Mouse (Mus musculus) Patski (cell line): Measurements from ENCODE around the gene Tecpr2. TPM values are rescaled to one million over a fixed set of nuclear protein-coding genes. Genes with fewer than 3 reads are reported as not detected.

Experiments
- ATAC-seq: fragments of 100-300 bp; one replicate; pipeline ENCODE4 v1.8.0; 2021
- CTCF ChIA-PET: fragments of 350-600 bp; sonication (Branson Sonifier 250); formaldehyde crosslinking; loops from one replicate; lab custom pipeline; 2022; ENCODE audit warnings: inconsistent platforms; lab: Charles Lee
- POLR2A ChIA-PET: fragments of 350-600 bp; sonication (Branson Sonifier 250); formaldehyde crosslinking; loops from one replicate; lab custom pipeline; 2022; ENCODE audit warnings: antibody characterized with exemption, inconsistent platforms; lab: Charles Lee
- DNase-seq: peaks from one replicate; pipeline ENCODE4 v3.0.0-alpha.2; 2011; ENCODE audit warnings: low read depth, low spot score
- H3K27me3 ChIP-seq: fragments of 371-371 bp; one replicate; pipeline ENCODE4 v1.5.1; 2021
- CTCF ChIP-seq: fragments of 100-300 bp; IDR thresholded peaks from one replicate; pipeline ENCODE4 v1.5.1; 2021
- in situ Hi-C: fragments of 300-500 bp; cut with MboI; formaldehyde crosslinking; loops from 3 replicates; pipeline ENCODE4 v1.11.1; 2018; ENCODE audit warnings: low pct_unique_long_range_greater_than_20kb, mixed read lengths
- polyA plus RNA-seq: library from polyadenylated mRNA; unstranded; gene quantifications from one replicate; pipeline ENCODE4 v1.2.3, GENCODE M21; 2021

Gene Tecpr2
- polyA plus RNA-seq, 1 experiment from 2014 or later = 7.4 TPM

- no peak for TF ChIP-seq CTCF
- in situ Hi-C loops = no loop called here
- ChIA-PET POLR2A (no interaction called here), CTCF (no interaction called here)
- DNase-seq (no peak), ATAC-seq (no peak)
- no peaks in the 10 kb centered on the region for H3K27me3 ChIP-seq
These were observed 87.7 kb downstream of the Tecpr2 start for GRCm38 (mm10) chr12:110976589-110977344.

GRCm38 (mm10) chr12:110977345-110977733, 88.3 kb downstream of the Tecpr2 start:
- CTCF ChIA-PET = interaction anchor here (1.4 kb wide), 1 partner anchor 23 kb away, joined by 3 read pairs; no protein-coding TSS in a partner anchor
- in situ Hi-C loops = no loop called here
- H3K27me3 ChIP-seq = no peaks in the 10 kb centered on the region
- POLR2A ChIA-PET = no interaction called here
- TF ChIP-seq CTCF = no peak
- no peak for DNase-seq
- no peak for ATAC-seq

GRCm38 (mm10) chr12:110977896-110978606, 89.0 kb downstream of the Tecpr2 start:
- no peak for DNase-seq
- CTCF ChIA-PET = interaction anchor here (1.1 to 1.7 kb wide), 3 partner anchors 24 to 43 kb away, joined by 3 to 5 read pairs (median 3); no protein-coding TSS in a partner anchor
- TF ChIP-seq CTCF = no peak
- in situ Hi-C loops = no loop called here
- ATAC-seq = peak; percentile 15
- POLR2A ChIA-PET = interaction anchor here (0.9 to 1.2 kb wide), 2 partner anchors 13 to 30 kb away, joined by 3 to 4 read pairs; no protein-coding TSS in a partner anchor
- no peaks in the 10 kb centered on the region for H3K27me3 ChIP-seq

GRCm38 (mm10) chr12:110978607-110979406, 89.7 kb downstream of the Tecpr2 start, which contains the start of gene Ankrd9:
Gene Ankrd9, minus strand, starts transcription at chr12:110979040.
- H3K27me3 ChIP-seq = no peaks in the 10 kb centered on the region
- ChIA-PET POLR2A (interaction anchor here (0.9 to 1.2 kb wide), 2 partner anchors 12 to 31 kb away, joined by 3 to 4 read pairs; no protein-coding TSS in a partner anchor), CTCF (interaction anchor here (1.1 to 1.7 kb wide), 4 partner anchors 13 to 44 kb away, joined by 3 to 8 read pairs (median 4); no protein-coding TSS in a partner anchor)
- in situ Hi-C loops = no loop called here
- DNase-seq (peak; percentile 72), ATAC-seq (peak; percentile 89)
- TF ChIP-seq CTCF = no peak

- no peaks in the 10 kb centered on the region for H3K27me3 ChIP-seq
- POLR2A ChIA-PET = interaction anchor here (0.7 kb wide), 1 partner anchor 62 kb away, joined by 3 read pairs; no protein-coding TSS in a partner anchor
- CTCF ChIA-PET = interaction anchor here (0.7 to 1.4 kb wide), 2 partner anchors 12 kb away, joined by 3 to 8 read pairs; no protein-coding TSS in a partner anchor
- no peak for ATAC-seq
- TF ChIP-seq CTCF = no peak
- no peak for DNase-seq
- in situ Hi-C loops = no loop called here
These were observed 90.7 kb downstream of the Tecpr2 start for GRCm38 (mm10) chr12:110979808-110980207.

- in situ Hi-C loops = no loop called here
- CTCF ChIA-PET = interaction anchor here (3.5 kb wide), 1 partner anchor 9 kb away, joined by 20 read pairs; no protein-coding TSS in a partner anchor
- no peak for TF ChIP-seq CTCF
- ATAC-seq = no peak
- POLR2A ChIA-PET = no interaction called here
- no peak for DNase-seq
- no peaks in the 10 kb centered on the region for H3K27me3 ChIP-seq
These were observed 92.7 kb downstream of the Tecpr2 start for GRCm38 (mm10) chr12:110981736-110982135.

GRCm38 (mm10) chr12:110983083-110983482, 94.0 kb downstream of the Tecpr2 start:
- ATAC-seq (no peak), DNase-seq (no peak)
- CTCF ChIA-PET = interaction anchor here (3.5 kb wide), 1 partner anchor 8 kb away, joined by 20 read pairs; no protein-coding TSS in a partner anchor
- TF ChIP-seq CTCF = no peak
- no peaks in the 10 kb centered on the region for H3K27me3 ChIP-seq
- in situ Hi-C loops = no loop called here
- POLR2A ChIA-PET = no interaction called here

- POLR2A ChIA-PET = no interaction called here
- DNase-seq (no peak), ATAC-seq (no peak)
- TF ChIP-seq CTCF = no peak
- in situ Hi-C loops = no loop called here
- H3K27me3 ChIP-seq = no peaks in the 10 kb centered on the region
- CTCF ChIA-PET = interaction anchor here (3.5 kb wide), 1 partner anchor 8 kb away, joined by 20 read pairs; no protein-coding TSS in a partner anchor
These were observed 94.7 kb downstream of the Tecpr2 start for GRCm38 (mm10) chr12:110983714-110984113.

- ChIA-PET POLR2A (no interaction called here), CTCF (no interaction called here)
- no peak for DNase-seq
- ATAC-seq = no peak
- in situ Hi-C loops = no loop called here
- H3K27me3 ChIP-seq = no peaks in the 10 kb centered on the region
- TF ChIP-seq CTCF = no peak
These were observed 95.5 kb downstream of the Tecpr2 start for GRCm38 (mm10) chr12:110984598-110984997.

GRCm38 (mm10) chr12:110985141-110985540, 96.1 kb downstream of the Tecpr2 start:
- ATAC-seq (no peak), DNase-seq (no peak)
- no peaks in the 10 kb centered on the region for H3K27me3 ChIP-seq
- in situ Hi-C loops = no loop called here
- ChIA-PET POLR2A (no interaction called here), CTCF (no interaction called here)
- TF ChIP-seq CTCF = no peak
